In genomic region chr5:135089653-135090052, GRCm38 (mm10) we compare ENCODE assay signal across 8 mouse cellular contexts. TPM values are rescaled to one million over a fixed set of nuclear protein-coding genes. Genes with fewer than 3 reads are reported as not detected.
DNase-seq lines count a peak whose midpoint lies in the region; ATAC-seq and TF ChIP-seq lines count a peak whose summit lies in the region.

TSS of gene Mlxipl (plus strand) at chr5:135089890.

- peak within 1 kb of the TSS; percentile 52 for H3K4me3 ChIP-seq in liver, adult 2 months (ENCODE audit: insufficient read depth, low read depth, low read length)
- H3K4me3 ChIP-seq in forebrain, postnatal 0 days (ENCODE audit: low read depth, low read length) = no peak within 1 kb of the TSS; the same call in 1 of the 2 replicates
- peak within 1 kb of the TSS; percentile 12; the same call in 1 of the 2 replicates for H3K4me3 ChIP-seq in intestine, embryonic 15.5 days (replicated peaks)
- H3K4me3 ChIP-seq in liver, embryonic 16.5 days (ENCODE audit: low read depth, low read length) = no peak within 1 kb of the TSS

- TF ChIP-seq CTCF in liver, adult 2 months (IDR thresholded peaks at IDR 0.05; ENCODE audit: low read depth, low read length) = peak; percentile 44
- 0 out of 2 replicates have a peak, but pooled peaks have one; percentile 4 for TF ChIP-seq CTCF in forebrain, postnatal 0 days (IDR thresholded peaks at IDR 0.05; ENCODE audit: low read depth)

- H3K4me2 ChIP-seq in forebrain, postnatal 0 days (ENCODE audit: low read depth) = no peak within 1 kb of the TSS
- H3K4me2 ChIP-seq in intestine, embryonic 15.5 days (replicated peaks) = peak within 1 kb of the TSS; percentile 52
- 0 out of 2 replicates have a peak within 1 kb of the TSS, but pooled peaks have one; percentile 25 for H3K4me2 ChIP-seq in liver, embryonic 16.5 days (ENCODE audit: low read depth, low read length)

- 0 out of 2 replicates have a peak, but pooled peaks have one; percentile 22 for TF ChIP-seq POLR2A in liver, adult 2 months (IDR thresholded peaks at IDR 0.05; ENCODE audit: extremely low read depth, insufficient read depth, low read length)

- H3K36me3 ChIP-seq in liver, adult 2 months (ENCODE audit: control insufficient read depth, insufficient read depth, low read length) = no peaks in the 10 kb centered on the region
- H3K36me3 ChIP-seq in forebrain, postnatal 0 days (ENCODE audit: insufficient read depth) = no peaks in the 10 kb centered on the region
- H3K36me3 ChIP-seq in intestine, embryonic 15.5 days = no peaks in the 10 kb centered on the region
- H3K36me3 ChIP-seq in liver, embryonic 16.5 days (ENCODE audit: control insufficient read depth, insufficient read depth) = no peaks in the 10 kb centered on the region

- H3K9me3 ChIP-seq in forebrain, postnatal 0 days (ENCODE audit: low read length) = no peaks in the 10 kb centered on the region
- no peaks in the 10 kb centered on the region for H3K9me3 ChIP-seq in intestine, embryonic 15.5 days
- no peaks in the 10 kb centered on the region for H3K9me3 ChIP-seq in liver, embryonic 16.5 days (replicated peaks; ENCODE audit: control insufficient read depth, low read length)

- 2% methylated on average over 39 of the region's 39 CpGs for WGBS in liver, adult 2 months
- 7% methylated on average over 36 of the region's 39 CpGs for WGBS in forebrain, postnatal 0 days
- 3% methylated on average over 37 of the region's 39 CpGs for WGBS in intestine, embryonic 15.5 days
- WGBS in liver, embryonic 16.5 days (ENCODE audit: insufficient replicate concordance) = 5% methylated on average over 39 of the region's 39 CpGs

- ATAC-seq in forebrain, postnatal 0 days = no peak
- ATAC-seq in intestine, embryonic 15.5 days = peak; percentile 92
- ATAC-seq in liver, embryonic 16.5 days (ENCODE audit: low read depth) = no peak

- H3K79me2 ChIP-seq in liver, adult 2 months (ENCODE audit: control insufficient read depth, insufficient read depth, low read length) = peaks cover 33% of the 10 kb centered on the region; the same call in 1 of the 2 replicates

- H3K9ac ChIP-seq in liver, adult 2 months (ENCODE audit: low read depth, low read length) = peak within 1 kb of the TSS; percentile 84
- H3K9ac ChIP-seq in forebrain, postnatal 0 days = no peak within 1 kb of the TSS
- peak within 1 kb of the TSS; percentile 32 for H3K9ac ChIP-seq in intestine, embryonic 15.5 days
- H3K9ac ChIP-seq in liver, embryonic 16.5 days (ENCODE audit: low read depth, low read length) = no peak within 1 kb of the TSS

- no peaks in the 10 kb centered on the region for H3K27me3 ChIP-seq in liver, adult 2 months (ENCODE audit: control insufficient read depth, insufficient read depth, low read length)
- H3K27me3 ChIP-seq in forebrain, postnatal 0 days (ENCODE audit: insufficient read depth, low read length) = peaks cover 21% of the 10 kb centered on the region
- H3K27me3 ChIP-seq in intestine, embryonic 15.5 days (replicated peaks) = peaks cover 46% of the 10 kb centered on the region
- peaks cover 38% of the 10 kb centered on the region for H3K27me3 ChIP-seq in liver, embryonic 16.5 days (ENCODE audit: control insufficient read depth, insufficient read depth, low read depth, low read length)

- peak within 1 kb of the TSS; percentile 70 for H3K27ac ChIP-seq in liver, adult 2 months (replicated peaks; ENCODE audit: insufficient read depth, low read depth, low read length)
- H3K27ac ChIP-seq in forebrain, postnatal 0 days (ENCODE audit: low read depth, low read length) = no peak within 1 kb of the TSS
- no peak within 1 kb of the TSS for H3K27ac ChIP-seq in intestine, embryonic 15.5 days
- no peak within 1 kb of the TSS for H3K27ac ChIP-seq in liver, embryonic 16.5 days (ENCODE audit: low read length)

- DNase-seq in liver, adult 2 months (ENCODE audit: extremely low read depth, low read depth, low spot score) = peak; percentile 86
- DNase-seq in liver = no peak
- DNase-seq in forebrain, postnatal 0 days = no peak
- no peak for DNase-seq in urinary bladder, postnatal 25 days (ENCODE audit: low spot score)
- DNase-seq in frontal cortex, adult 2 months (ENCODE audit: extremely low spot score in 1 of 2, low spot score in 1 of 2) = no peak
- no peak for DNase-seq in left cerebral cortex, postnatal 25 days (ENCODE audit: low spot score in 2 of 2)

- H3K4me1 ChIP-seq in liver, adult 2 months (ENCODE audit: control insufficient read depth, insufficient read depth, low read length) = peaks cover 24% of the 10 kb centered on the region
- no peaks in the 10 kb centered on the region for H3K4me1 ChIP-seq in forebrain, postnatal 0 days (ENCODE audit: insufficient read depth)
- no peaks in the 10 kb centered on the region; the same call in 1 of the 2 replicates for H3K4me1 ChIP-seq in intestine, embryonic 15.5 days (replicated peaks)
- H3K4me1 ChIP-seq in liver, embryonic 16.5 days (ENCODE audit: control insufficient read depth, low read depth, low read length) = no peaks in the 10 kb centered on the region

- intact Hi-C loops in left cerebral cortex, postnatal 25 days (cut with DNase I) = no loop called here

RNA-seq across cellular contexts. Expression of gene Mlxipl, which starts in this region (rescaled TPM):
- 198 and 237 TPM in 2 replicates for total RNA-seq in liver, adult 2 months (2014; rRNA removed)
- 444 and 617 TPM in 2 replicates for polyA plus RNA-seq in liver, adult 2 months (2012; rRNA removed)
- total RNA-seq in forebrain, postnatal 0 days (2014; rRNA removed) = 0.76 and 0.77 TPM in 2 replicates
- 0.28 and 1.0 TPM in 2 replicates for polyA plus RNA-seq in forebrain, postnatal 0 days (2015; fragmentation: Nextera tagmentation; extraction: Ambion mirVana)
- 6.5 and 8.7 TPM in 2 replicates for polyA plus RNA-seq in intestine, embryonic 15.5 days (2015; fragmentation: Nextera tagmentation; extraction: Ambion mirVana)
- 9.6 and 14.1 TPM in 2 replicates for polyA plus RNA-seq in liver, embryonic 16.5 days (2015; fragmentation: Nextera tagmentation; extraction: Ambion mirVana)
- 4.6 and 6.0 TPM in 2 replicates for polyA plus RNA-seq in frontal cortex, adult 2 months (2012; rRNA removed)
- total RNA-seq in left cerebral cortex, postnatal 25 days (2021) = 1 to 10 TPM; 4.6 to 5.7 TPM

Comparison
In these comparisons a context has a peak if more than half of its experiments do, and no peak if none do; other contexts are left out.
1. RNA of gene Mlxipl (total RNA-seq): 198 to 237 TPM in liver, adult 2 months; 4.6 to 5.7 TPM in left cerebral cortex, postnatal 25 days and 0.76 to 0.77 TPM in forebrain, postnatal 0 days; every median in the first group is over 10 times any median in the second.
2. RNA of gene Mlxipl (polyA plus RNA-seq): 444 to 617 TPM in liver, adult 2 months; 9.6 to 14.1 TPM in liver, embryonic 16.5 days, 6.5 to 8.7 TPM in intestine, embryonic 15.5 days, 4.6 to 6.0 TPM in frontal cortex, adult 2 months and 0.28 to 1.0 TPM in forebrain, postnatal 0 days; every median in the first group is over 10 times any median in the second.
3. H3K4me3 ChIP-seq: peak in liver, adult 2 months (single experiment) and intestine, embryonic 15.5 days (single experiment); none in forebrain, postnatal 0 days (single experiment) and liver, embryonic 16.5 days (single experiment).
4. H3K9ac ChIP-seq: peak in liver, adult 2 months (single experiment) and intestine, embryonic 15.5 days (single experiment); none in forebrain, postnatal 0 days (single experiment) and liver, embryonic 16.5 days (single experiment).